Mouse (Mus musculus) liver, adult (tissue): ENCODE results near the gene Gm12166.

ENCODE experiments used
- GATA4 ChIP-seq: IDR thresholded peaks from 2 replicates; pipeline ENCODE4 v1.6.1; 2014; ENCODE audit warnings: mild to moderate bottlenecking, low read length; ENCODE audit not compliant: insufficient replicate concordance

Gm12166 gene

DNA sequence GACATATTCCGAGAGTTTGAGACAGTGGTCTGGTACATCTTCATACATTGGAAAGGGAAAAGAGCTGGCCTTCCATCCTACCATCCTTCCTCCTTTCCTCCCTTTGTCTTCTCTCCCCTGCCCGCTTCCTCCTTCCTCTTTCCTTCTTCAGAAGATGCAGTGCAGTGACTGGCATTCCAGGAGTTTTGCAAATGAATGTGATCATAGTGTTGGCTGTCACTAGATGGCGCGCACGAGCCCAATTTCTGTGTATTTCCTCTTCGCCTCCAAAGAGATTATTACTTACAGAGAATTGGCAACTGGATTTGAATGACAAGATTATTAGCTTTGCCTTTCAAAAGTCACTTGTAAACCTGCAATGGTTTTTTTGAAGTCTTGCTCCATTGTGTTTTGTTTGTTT is 36.1 kb downstream of the Gm12166 start:
- no peak for TF ChIP-seq GATA4
